In the genomic region with DNA sequence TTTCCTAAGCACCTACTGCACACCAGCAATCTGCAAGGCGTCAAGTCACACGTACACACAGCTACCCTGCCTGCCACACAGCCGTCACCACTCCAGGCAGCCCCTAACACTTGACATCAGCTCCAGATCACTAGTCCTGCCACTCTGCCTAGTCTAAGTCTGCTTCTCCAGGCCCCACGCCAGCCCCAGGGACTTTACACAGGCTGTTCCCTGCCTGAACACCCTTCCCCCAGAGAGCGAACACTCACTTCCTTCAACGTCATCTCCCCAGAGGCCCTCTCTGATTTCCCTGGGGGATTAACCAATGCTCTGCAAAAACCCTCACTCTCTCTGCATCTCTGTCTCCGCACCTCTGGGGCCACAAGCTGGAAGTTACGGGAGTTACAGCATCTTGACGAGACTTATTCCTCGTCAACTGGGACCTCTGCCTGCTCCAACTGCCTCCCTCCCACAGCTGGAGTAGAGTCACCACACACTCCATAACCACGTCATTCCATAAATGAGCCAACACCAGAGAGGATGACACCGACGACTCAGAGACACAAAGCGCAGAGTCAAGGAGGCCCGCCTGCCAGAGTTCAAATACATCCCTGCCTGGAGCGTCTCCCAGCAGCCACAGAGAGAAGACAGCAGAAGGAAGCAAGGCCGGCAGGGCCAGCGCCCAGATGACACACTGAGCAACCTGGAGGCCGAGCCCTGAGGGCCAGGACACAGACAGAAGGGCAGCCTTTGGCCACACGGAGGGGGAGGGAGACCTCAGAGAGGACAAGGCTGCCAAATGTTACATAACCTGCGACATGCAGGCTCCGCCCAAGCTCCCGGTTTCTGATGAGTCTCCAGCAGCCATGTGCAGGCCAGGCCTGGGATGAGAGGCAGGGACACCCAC, we compare ENCODE assay signal across 7 mouse cellular contexts. TPM values are rescaled to one million over a fixed set of nuclear protein-coding genes. Genes with fewer than 3 reads are reported as not detected.
DNase-seq lines count a peak whose midpoint lies in the region; ATAC-seq and TF ChIP-seq lines count a peak whose summit lies in the region.

No protein-coding gene starts in this region.

- H3K9me3 ChIP-seq in embryonic facial prominence, embryonic 10.5 days, result no peaks in the 10 kb centered on the region
- no peaks in the 10 kb centered on the region for H3K9me3 ChIP-seq in heart, embryonic 12.5 days (replicated peaks)
- no peaks in the 10 kb centered on the region for H3K9me3 ChIP-seq in limb, embryonic 12.5 days
- no peaks in the 10 kb centered on the region for H3K9me3 ChIP-seq in intestine, postnatal 0 days (ENCODE audit: control insufficient read depth)

- peak; percentile 98 to 99 for DNase-seq in B cell, adult 2 months
- DNase-seq in NIH3T3 (ENCODE audit: low read depth), result peak; percentile 68
- DNase-seq in embryonic facial prominence, embryonic 10.5 days (ENCODE audit: low spot score), result no peak

- peaks cover 58% of the 10 kb centered on the region for H3K79me2 ChIP-seq in myocyte (ENCODE audit: control insufficient read depth, insufficient read depth)

- peaks cover 54% of the 10 kb centered on the region for H3K4me1 ChIP-seq in embryonic facial prominence, embryonic 10.5 days
- peaks cover 89% of the 10 kb centered on the region for H3K4me1 ChIP-seq in heart, embryonic 12.5 days (replicated peaks)
- peaks cover 44% of the 10 kb centered on the region for H3K4me1 ChIP-seq in limb, embryonic 12.5 days (replicated peaks)
- no peaks in the 10 kb centered on the region for H3K4me1 ChIP-seq in intestine, postnatal 0 days (replicated peaks; ENCODE audit: control insufficient read depth, insufficient read depth, low read length)

- H3K27me3 ChIP-seq in embryonic facial prominence, embryonic 10.5 days (replicated peaks; ENCODE audit: low read depth, poor library complexity, severe bottlenecking), result peaks cover 6% of the 10 kb centered on the region; the same call in 1 of the 2 replicates
- no peaks in the 10 kb centered on the region for H3K27me3 ChIP-seq in heart, embryonic 12.5 days (replicated peaks)
- no peaks in the 10 kb centered on the region for H3K27me3 ChIP-seq in limb, embryonic 12.5 days
- H3K27me3 ChIP-seq in myocyte (ENCODE audit: control insufficient read depth, insufficient read depth, insufficient read length), result no peaks in the 10 kb centered on the region
- no peaks in the 10 kb centered on the region for H3K27me3 ChIP-seq in intestine, postnatal 0 days (replicated peaks; ENCODE audit: control insufficient read depth, insufficient read depth, low read length)

- H3K4me2 ChIP-seq in heart, embryonic 12.5 days, result no peak overlapping the region
- no peak overlapping the region for H3K4me2 ChIP-seq in limb, embryonic 12.5 days
- H3K4me2 ChIP-seq in myocyte (ENCODE audit: low read depth), result peak overlapping the region; percentile 87
- H3K4me2 ChIP-seq in intestine, postnatal 0 days (replicated peaks; ENCODE audit: low read depth), result no peak overlapping the region

- H3ac ChIP-seq in myocyte (ENCODE audit: control insufficient read depth, insufficient read length), result no peak overlapping the region

- H3K4me3 ChIP-seq in embryonic facial prominence, embryonic 10.5 days, result no peak overlapping the region
- no peak overlapping the region for H3K4me3 ChIP-seq in heart, embryonic 12.5 days
- no peak overlapping the region for H3K4me3 ChIP-seq in limb, embryonic 12.5 days (replicated peaks)
- H3K4me3 ChIP-seq in myocyte, result no peak overlapping the region
- H3K4me3 ChIP-seq in intestine, postnatal 0 days (ENCODE audit: low read depth, low read length), result no peak overlapping the region

- 74% methylated on average over 23 of the region's 23 CpGs for WGBS in embryonic facial prominence, embryonic 10.5 days
- WGBS in heart, embryonic 12.5 days, result 55% methylated on average over 23 of the region's 23 CpGs
- 70% methylated on average over 23 of the region's 23 CpGs for WGBS in limb, embryonic 12.5 days
- WGBS in intestine, postnatal 0 days, result 75% methylated on average over 23 of the region's 23 CpGs

- H3K36me3 ChIP-seq in embryonic facial prominence, embryonic 10.5 days (replicated peaks), result peaks cover 82% of the 10 kb centered on the region
- peaks cover 53% of the 10 kb centered on the region for H3K36me3 ChIP-seq in heart, embryonic 12.5 days
- peaks cover 79% of the 10 kb centered on the region for H3K36me3 ChIP-seq in limb, embryonic 12.5 days
- peaks cover 33% of the 10 kb centered on the region for H3K36me3 ChIP-seq in myocyte (ENCODE audit: control insufficient read depth, insufficient read depth)
- H3K36me3 ChIP-seq in intestine, postnatal 0 days (ENCODE audit: control insufficient read depth, insufficient read depth), result peaks cover 62% of the 10 kb centered on the region

- TF ChIP-seq CTCF in intestine, postnatal 0 days (IDR thresholded peaks at IDR 0.05; ENCODE audit: low read depth), result no peak

- TF ChIP-seq POLR2A in myocyte (IDR thresholded peaks at IDR 0.05; ENCODE audit: insufficient read length, low read depth), result no peak

- peak; percentile 49 for ATAC-seq in heart, embryonic 12.5 days (ENCODE audit: insufficient number of reproducible peaks, low FRiP score)
- no peak for ATAC-seq in limb, embryonic 12.5 days (ENCODE audit: insufficient number of reproducible peaks, insufficient read depth, low FRiP score, low TSS enrichment, low read depth)
- ATAC-seq in intestine, postnatal 0 days, result no peak

- no peak overlapping the region for H3K9ac ChIP-seq in heart, embryonic 12.5 days
- H3K9ac ChIP-seq in limb, embryonic 12.5 days (replicated peaks), result no peak overlapping the region
- no peak overlapping the region for H3K9ac ChIP-seq in intestine, postnatal 0 days (ENCODE audit: low read depth, low read length)

- H3K27ac ChIP-seq in embryonic facial prominence, embryonic 10.5 days (replicated peaks), result peak overlapping the region; percentile 31
- H3K27ac ChIP-seq in heart, embryonic 12.5 days (ENCODE audit: poor library complexity, severe bottlenecking), result peak overlapping the region; percentile 46
- 0 out of 2 replicates have a peak overlapping the region, but pooled peaks have one; percentile 1 for H3K27ac ChIP-seq in limb, embryonic 12.5 days
- no peak overlapping the region for H3K27ac ChIP-seq in intestine, postnatal 0 days (ENCODE audit: low read depth, low read length)

TF ChIP-seq in myocyte, 11 proteins besides CTCF, POLR2A, EP300 and RAD21:
- TF ChIP-seq TCF12 (IDR thresholded peaks at IDR 0.05; ENCODE audit: insufficient read depth, poor library complexity, severe bottlenecking) (no peak), MYOG (IDR thresholded peaks at IDR 0.05; ENCODE audit: control insufficient read depth in 1 of 3, insufficient read depth in 1 of 3, insufficient read length in 2 of 3, low read depth in 2 of 3) (peak in 1 of 3 experiments; percentile 21), POLR2AphosphoS2 (IDR thresholded peaks at IDR 0.05; ENCODE audit: insufficient read length, low read depth) (no peak)
TF ChIP-seq in myocyte: peak in this region for 1.

RNA-seq across cellular contexts. Expression of a gene that starts 49.8 kb away (rescaled TPM):
- 5.1 and 6.9 TPM in 2 replicates for polyA plus RNA-seq in embryonic facial prominence, embryonic 10.5 days (2016; fragmentation: Nextera tagmentation; extraction: Ambion mirVana)
- 1.2 and 1.6 TPM in 2 replicates for polyA plus RNA-seq in heart, embryonic 12.5 days (2016; fragmentation: Nextera tagmentation; extraction: Ambion mirVana)
- 28.6 and 33.0 TPM in 2 replicates for polyA plus RNA-seq in limb, embryonic 12.5 days (2016; fragmentation: Nextera tagmentation; extraction: Ambion mirVana)
- 0.32 TPM for polyA plus RNA-seq in myocyte (2012; fragmentation: generic; extraction: Trizol)
- 1.5 and 1.7 TPM in 2 replicates for polyA plus RNA-seq in intestine, postnatal 0 days (2015; fragmentation: Nextera tagmentation; extraction: Ambion mirVana)
